Mouse (Mus musculus) CH12.LX (cell line): ENCODE measurements around the gene Osbpl5. TPM values are rescaled to one million over a fixed set of nuclear protein-coding genes. Genes with fewer than 3 reads are reported as not detected.
"Not testable (repeated sequence)": the region's sequence is repeated elsewhere in the genome, so short reads cannot be mapped to it uniquely, and the experiment has no call there.

Experiments used
- DNase-seq: peaks from one replicate; pipeline ENCODE4 v3.0.0-alpha.2; 2013; ENCODE audit errors: extremely low read depth
- H3K27ac ChIP-seq: 2 replicates; pipeline ENCODE4 v1.5.1; 2012; ENCODE audit warnings: low read depth, mild to moderate bottlenecking, control low read depth, moderate library complexity; ENCODE audit not compliant: insufficient read depth
- H3K27me3 ChIP-seq: replicated peaks from 2 replicates; pipeline ENCODE3; 2012; ENCODE audit warnings: inconsistent platforms
- H3K36me3 ChIP-seq, 2 experiments: replicated peaks in 1 of 2; 2 replicates each; pipeline versions ENCODE3 to v1.6.1; 2012; ENCODE audit warnings: inconsistent platforms in 1 of 2, low read length in 1 of 2, mild to moderate bottlenecking in 1 of 2, mixed read lengths in 1 of 2, moderate library complexity in 1 of 2; ENCODE audit not compliant: control insufficient read depth in 1 of 2, insufficient read depth in 1 of 2
- H3K4me1 ChIP-seq, 2 experiments: 2 replicates each; pipeline ENCODE4 v1.6.1; 2012; ENCODE audit warnings: inconsistent platforms in 1 of 2, moderate library complexity in 1 of 2; ENCODE audit not compliant: insufficient read depth in 2 of 2, control insufficient read depth in 1 of 2
- H3K4me2 ChIP-seq: 2 replicates; pipeline ENCODE4 v1.6.1; 2012; ENCODE audit warnings: low read depth, mild to moderate bottlenecking, control low read depth; ENCODE audit not compliant: poor library complexity, insufficient read depth, severe bottlenecking
- H3K4me3 ChIP-seq, 3 experiments: fragments of 150-350 bp in 1 of 3; sonication (generic) in 1 of 3; replicated peaks in 1 of 3; 2 replicates each; pipeline versions ENCODE3 to v1.5.1; 2011 to 2012; ENCODE audit warnings: low read depth in 2 of 3, low read length in 2 of 3, mild to moderate bottlenecking in 2 of 3, moderate library complexity in 2 of 3, control low read depth in 1 of 3, improper control_type of control experiment in 1 of 3, inconsistent platforms in 1 of 3, mixed read lengths in 1 of 3; ENCODE audit not compliant: poor library complexity in 1 of 3
- H3K79me2 ChIP-seq: replicated peaks from 2 replicates; pipeline ENCODE4 v1.6.1; 2012; ENCODE audit warnings: mild to moderate bottlenecking, moderate library complexity; ENCODE audit not compliant: control insufficient read depth, poor library complexity, insufficient read depth, severe bottlenecking; ENCODE audit errors: extremely low read depth
- H3K9ac ChIP-seq: 2 replicates; pipeline ENCODE4 v1.6.1; 2012; ENCODE audit warnings: low read depth, mild to moderate bottlenecking, control low read depth, moderate library complexity; ENCODE audit not compliant: insufficient read depth
- H3K9me3 ChIP-seq: replicated peaks from 2 replicates; pipeline ENCODE3; 2012; ENCODE audit warnings: low read length, inconsistent platforms, mixed read lengths
- BHLHE40 ChIP-seq: IDR thresholded peaks from 2 replicates; pipeline ENCODE4 v1.6.1; 2011; ENCODE audit warnings: mild to moderate bottlenecking, low read depth, low read length, improper control_type of control experiment
- CHD2 ChIP-seq: IDR thresholded peaks from 2 replicates; pipeline ENCODE4 v1.6.1; 2011; ENCODE audit warnings: low read length, improper control_type of control experiment
- EP300 ChIP-seq: IDR thresholded peaks from 2 replicates; pipeline ENCODE4 v1.6.1; 2011; ENCODE audit warnings: low read length, improper control_type of control experiment
- GABPA ChIP-seq: IDR thresholded peaks from 2 replicates; pipeline ENCODE4 v1.6.1; 2012; ENCODE audit warnings: low read depth, low read length, improper control_type of control experiment, inconsistent platforms; ENCODE audit not compliant: insufficient replicate concordance
- HCFC1 ChIP-seq: IDR thresholded peaks from 2 replicates; pipeline ENCODE4 v1.6.1; 2012; ENCODE audit warnings: low read depth, mild to moderate bottlenecking, inconsistent platforms, low read length, improper control_type of control experiment
- JUN ChIP-seq: IDR thresholded peaks from 2 replicates; pipeline ENCODE4 v1.6.1; 2011; ENCODE audit warnings: low read depth, mild to moderate bottlenecking, low read length, improper control_type of control experiment, moderate library complexity; ENCODE audit not compliant: insufficient read depth
- JUND ChIP-seq: conservative IDR thresholded peaks from 2 replicates; pipeline ENCODE4 v1.6.1; 2011; ENCODE audit warnings: low read depth, low read length, improper control_type of control experiment
- MAZ ChIP-seq: IDR thresholded peaks from 2 replicates; pipeline ENCODE4 v1.6.1; 2012; ENCODE audit warnings: low read depth, mild to moderate bottlenecking, inconsistent platforms, low read length, improper control_type of control experiment, moderate library complexity
- MEF2A ChIP-seq: IDR thresholded peaks from 2 replicates; pipeline ENCODE4 v1.6.1; 2014; ENCODE audit warnings: low read depth, mild to moderate bottlenecking, inconsistent platforms, low read length, improper control_type of control experiment, borderline replicate concordance
- POLR2A ChIP-seq: IDR thresholded peaks from 2 replicates; pipeline ENCODE4 v1.6.1; 2011; ENCODE audit warnings: low read depth, mild to moderate bottlenecking, improper control_type of control experiment, low read length
- POLR2AphosphoS2 ChIP-seq: IDR thresholded peaks from 2 replicates; pipeline ENCODE4 v1.6.1; 2011; ENCODE audit warnings: low read depth, low read length, improper control_type of control experiment
- RAD21 ChIP-seq: IDR thresholded peaks from 2 replicates; pipeline ENCODE4 v1.6.1; 2011; ENCODE audit warnings: low read depth, mild to moderate bottlenecking, low read length, improper control_type of control experiment, moderate library complexity
- RCOR1 ChIP-seq: conservative IDR thresholded peaks from 2 replicates; pipeline ENCODE4 v1.6.1; 2012; ENCODE audit warnings: low read depth, mild to moderate bottlenecking, inconsistent platforms, low read length, improper control_type of control experiment
- SMC3 ChIP-seq: IDR thresholded peaks from 2 replicates; pipeline ENCODE4 v1.6.1; 2011; ENCODE audit warnings: low read depth, low read length, improper control_type of control experiment
- TBP ChIP-seq: conservative IDR thresholded peaks from 2 replicates; pipeline ENCODE4 v1.6.1; 2011; ENCODE audit warnings: low read depth, low read length, improper control_type of control experiment
- ZC3H11A ChIP-seq: IDR thresholded peaks from 2 replicates; pipeline ENCODE4 v1.6.1; 2012; ENCODE audit warnings: low read depth, mild to moderate bottlenecking, inconsistent platforms, low read length, improper control_type of control experiment
- ZKSCAN1 ChIP-seq: IDR thresholded peaks from 2 replicates; pipeline ENCODE4 v1.6.1; 2012; ENCODE audit warnings: low read depth, inconsistent platforms, low read length, improper control_type of control experiment, borderline replicate concordance
- ZNF384 ChIP-seq: IDR thresholded peaks from 2 replicates; pipeline ENCODE4 v1.6.1; 2012; ENCODE audit warnings: low read depth, low read length, improper control_type of control experiment, inconsistent platforms
- dilution Hi-C: fragments of 300-500 bp; cut with MboI; formaldehyde crosslinking; loops from 2 replicates; pipeline ENCODE4 v1.14.3; 2020; ENCODE audit warnings: low sequenced_read_pairs; ENCODE audit not compliant: extremely low pct_unique_long_range_greater_than_20kb, extremely low pct_ligation_motif_present
- in situ Hi-C: fragments of 300-500 bp; cut with MboI; formaldehyde crosslinking; loops from 3 replicates; pipeline ENCODE4 v1.14.3; 2019; ENCODE audit warnings: low sequenced_read_pairs, low pct_ligation_motif_present, low pct_unique_long_range_greater_than_20kb, mixed read lengths
- polyA plus RNA-seq: library from polyadenylated mRNA; unstranded; fragments of >175 nt; gene quantifications from 2 replicates; pipeline ENCODE4 v1.2.1, GENCODE M21; 2012; ENCODE audit warnings: low read depth; ENCODE audit not compliant: insufficient read length
- total RNA-seq, 2 experiments: library from RNA; depleted of rRNA; stranded (reverse); fragments of 300-350 nt in 1 of 2; fragments of >200 nt in 1 of 2; gene quantifications; 2 replicates each; pipeline ENCODE4 v1.2.3; 2012 to 2014

Osbpl5 gene
- total and polyA plus RNA-seq, 3 experiments: 1.1 to 2.2 (median 1.7) TPM

DNA sequence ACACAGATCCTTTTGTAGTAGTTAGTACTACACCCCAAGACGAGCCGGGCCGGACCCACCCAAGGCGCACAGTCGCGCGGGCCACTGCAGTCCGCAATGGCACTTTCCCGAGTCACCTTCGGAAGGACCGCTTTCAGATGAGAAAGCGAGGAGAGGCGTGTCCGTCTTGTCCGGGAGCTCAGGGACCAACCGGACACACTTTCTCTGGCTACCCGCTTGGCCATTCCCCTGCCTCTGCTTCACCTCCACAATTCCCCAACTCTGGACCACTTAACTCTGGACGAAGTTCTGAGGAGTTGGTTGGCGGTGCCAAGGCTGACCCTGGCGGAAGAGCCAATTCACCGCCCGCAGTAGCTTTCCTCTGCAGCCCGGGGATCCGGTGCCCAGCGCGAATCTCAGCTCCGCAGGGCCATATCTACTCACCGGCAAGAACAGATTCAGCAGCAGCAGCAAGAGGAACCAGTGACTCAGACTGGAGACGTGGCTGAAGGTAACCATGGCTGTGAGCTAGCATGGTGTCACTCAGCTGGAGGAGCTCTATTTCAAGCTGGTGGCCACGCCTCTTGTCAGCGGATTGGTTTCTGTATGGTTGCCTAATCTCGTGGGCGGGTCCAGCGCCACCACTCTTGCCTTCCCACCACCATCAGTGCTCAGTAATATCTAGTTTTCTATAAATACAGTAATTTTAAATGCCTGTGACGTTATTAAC is 71.3 kb downstream of the Osbpl5 start, which contains the start of gene Tnfrsf23:
Gene Tnfrsf23, minus strand, starts transcription at position 514 of the 709 bp plus-strand sequence.
- DNase-seq: peak; percentile 74
- H3K36me3 ChIP-seq: peaks cover 3 to 13% of the 10 kb centered on the region in 2 experiments
- H3K4me3 ChIP-seq: peak within 1 kb of the TSS in 2 of 3 experiments; percentile 10 to 54
- no peaks in the 10 kb centered on the region for H3K79me2 ChIP-seq
- dilution Hi-C loops (no loop called here), in situ Hi-C loops (no loop called here)
- peak within 1 kb of the TSS; percentile 74 for H3K4me2 ChIP-seq
- H3K9me3 ChIP-seq: no peaks in the 10 kb centered on the region
- H3K27me3 ChIP-seq: no peaks in the 10 kb centered on the region
- H3K27ac ChIP-seq: no peak within 1 kb of the TSS
- peaks cover 0 to 5% of the 10 kb centered on the region in 2 experiments; a peak in 1 of 4 replicates for H3K4me1 ChIP-seq
- no peak within 1 kb of the TSS for H3K9ac ChIP-seq
- TF ChIP-seq EP300: no peak
- no peak for TF ChIP-seq ZKSCAN1
- no peak for TF ChIP-seq RCOR1
- TF ChIP-seq JUND: no peak
- TF ChIP-seq ZC3H11A: no peak
- no peak for TF ChIP-seq ZNF384
- TF ChIP-seq MEF2A: no peak
- no peak for TF ChIP-seq GABPA
- no peak for TF ChIP-seq CHD2
- no peak for TF ChIP-seq HCFC1
- no peak for TF ChIP-seq SMC3
- TF ChIP-seq MAZ: no peak
- no peak for TF ChIP-seq JUN
- peak; percentile 69 for TF ChIP-seq POLR2A
- peak; percentile 86 for TF ChIP-seq TBP
- no peak for TF ChIP-seq RAD21
- TF ChIP-seq BHLHE40: no peak
- TF ChIP-seq POLR2AphosphoS2: no peak

DNA sequence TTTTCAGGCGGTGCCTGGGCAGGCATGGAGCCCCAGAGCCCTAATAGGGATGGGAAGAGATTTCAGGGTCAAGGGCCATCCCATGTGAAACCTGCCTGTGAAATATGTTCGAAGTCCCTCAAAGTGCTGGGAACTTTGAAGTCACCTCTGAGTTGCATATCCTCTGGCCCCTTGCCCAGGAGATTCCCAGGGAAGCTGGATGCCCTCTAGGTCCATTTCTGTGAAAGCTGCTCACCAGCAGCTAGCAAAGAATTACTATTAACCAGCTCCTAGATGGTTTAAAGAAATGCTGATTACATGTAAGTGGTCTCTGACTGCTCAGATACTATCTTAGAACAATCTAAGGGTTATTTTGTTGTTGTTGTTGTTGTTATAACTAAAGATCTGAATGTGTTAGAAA is 72.2 kb downstream of the Osbpl5 start:
- H3K79me2 ChIP-seq, H3K4me3 ChIP-seq, H3K27ac ChIP-seq, H3K27me3 ChIP-seq, H3K4me1 ChIP-seq, H3K36me3 ChIP-seq, H3K9ac ChIP-seq, H3K4me2 ChIP-seq, dilution Hi-C loops, H3K9me3 ChIP-seq, DNase-seq, in situ Hi-C loops: not testable (repeated sequence)
